Mouse (Mus musculus) forebrain, embryonic 12.5 days (tissue): ENCODE data around the gene Foxd4. TPM values are rescaled to one million over a fixed set of nuclear protein-coding genes. Genes with fewer than 3 reads are reported as not detected.
"Not testable (repeated sequence)": the region's sequence is repeated elsewhere in the genome, so short reads cannot be mapped to it uniquely, and the experiment has no call there.

ENCODE experiments used
- ATAC-seq: fragments of 200-750 bp; cut with Nextera tagmentation; 2 replicates; pipeline ENCODE4 v1.8.0; 2017; ENCODE audit warnings: moderate TSS enrichment; ENCODE audit not compliant: low FRiP score
- H3K27ac ChIP-seq: fragments of 300-500 bp; sonication (generic); 2 replicates; pipeline ENCODE4 v1.5.1; 2016; ENCODE audit warnings: mild to moderate bottlenecking
- H3K27me3 ChIP-seq: fragments of 300-500 bp; sonication (generic); 2 replicates; pipeline ENCODE4 v1.6.1; 2016; ENCODE audit warnings: mild to moderate bottlenecking
- H3K36me3 ChIP-seq: fragments of 300-500 bp; sonication (generic); replicated peaks from 2 replicates; pipeline ENCODE4 v1.6.1; 2016; ENCODE audit warnings: mild to moderate bottlenecking
- H3K4me1 ChIP-seq: fragments of 300-500 bp; sonication (generic); 2 replicates; pipeline ENCODE4 v1.6.1; 2016
- H3K4me2 ChIP-seq: fragments of 300-500 bp; sonication (generic); 2 replicates; pipeline ENCODE4 v1.6.1; 2016; ENCODE audit warnings: mild to moderate bottlenecking, moderate library complexity
- H3K4me3 ChIP-seq: fragments of 300-500 bp; sonication (generic); replicated peaks from 2 replicates; pipeline ENCODE4 v1.5.1; 2016; ENCODE audit warnings: mild to moderate bottlenecking
- H3K9ac ChIP-seq: fragments of 300-500 bp; sonication (generic); 2 replicates; pipeline ENCODE4 v1.6.1; 2016; ENCODE audit warnings: mild to moderate bottlenecking
- H3K9me3 ChIP-seq: fragments of 300-500 bp; sonication (generic); 2 replicates; pipeline ENCODE4 v1.6.1; 2016
- WGBS: fragments of 180-500 bp; shearing (Covaris S2); methylation state at CpG from one replicate; pipeline ENCODE4 v1.1.7; 2016; 5-methylcytosine and 5-hydroxymethylcytosine counted together
- polyA plus RNA-seq: library from polyadenylated mRNA; unstranded; fragments of >200 nt; fragmentation: Nextera tagmentation; extraction: Ambion mirVana; gene quantifications from 2 replicates; pipeline ENCODE4 v1.2.1, GENCODE M21; 2016

The Foxd4 gene
- polyA plus RNA-seq, 1 experiment from 2014 or later: 0.09 TPM

GRCm38 (mm10) chr19:24898737-24899577 lies 2.0 kb downstream of the Foxd4 start:
- H3K36me3 ChIP-seq: no peaks in the 10 kb centered on the region
- H3K9ac ChIP-seq: 0 out of 2 replicates have a peak overlapping the region, but pooled peaks have one; percentile 12
- 2% methylated on average over 34 of the region's 34 CpGs for WGBS
- no peaks in the 10 kb centered on the region for H3K9me3 ChIP-seq
- no peak overlapping the region for H3K27ac ChIP-seq
- peaks cover 26% of the 10 kb centered on the region for H3K4me1 ChIP-seq
- H3K27me3 ChIP-seq: peaks cover 86% of the 10 kb centered on the region
- peak overlapping the region; percentile 82 for H3K4me2 ChIP-seq
- no peak for ATAC-seq
- peak overlapping the region; percentile 46 for H3K4me3 ChIP-seq

GRCm38 (mm10) chr19:24897896-24898736 lies 2.9 kb downstream of the Foxd4 start:
- ATAC-seq: no peak
- under 1% methylated on average over 20 of the region's 20 CpGs for WGBS
- no peak overlapping the region for H3K27ac ChIP-seq
- no peak overlapping the region for H3K9ac ChIP-seq
- H3K36me3 ChIP-seq: no peaks in the 10 kb centered on the region
- peaks cover 26% of the 10 kb centered on the region for H3K4me1 ChIP-seq
- peaks cover 86% of the 10 kb centered on the region for H3K27me3 ChIP-seq
- H3K9me3 ChIP-seq: no peaks in the 10 kb centered on the region
- H3K4me3 ChIP-seq: peak overlapping the region; percentile 10; the same call in 1 of the 2 replicates
- H3K4me2 ChIP-seq: 0 out of 2 replicates have a peak overlapping the region, but pooled peaks have one; percentile 37

GRCm38 (mm10) chr19:24897006-24897895 lies 3.7 kb downstream of the Foxd4 start:
- no peaks in the 10 kb centered on the region for H3K9me3 ChIP-seq
- H3K36me3 ChIP-seq: no peaks in the 10 kb centered on the region
- H3K27ac ChIP-seq: no peak overlapping the region
- peak overlapping the region; percentile 10; the same call in 1 of the 2 replicates for H3K4me3 ChIP-seq
- no peak overlapping the region for H3K9ac ChIP-seq
- H3K27me3 ChIP-seq: peaks cover 78% of the 10 kb centered on the region
- H3K4me2 ChIP-seq: peak overlapping the region; percentile 37
- ATAC-seq: peak; percentile 46; the same call in 1 of the 2 replicates
- peaks cover 26% of the 10 kb centered on the region for H3K4me1 ChIP-seq
- WGBS: 3% methylated on average over 57 of the region's 57 CpGs

GRCm38 (mm10) chr19:24896536-24896935 lies 4.5 kb downstream of the Foxd4 start:
- H3K4me2 ChIP-seq: no peak overlapping the region
- no peak overlapping the region for H3K9ac ChIP-seq
- H3K36me3 ChIP-seq: no peaks in the 10 kb centered on the region
- H3K27ac ChIP-seq: no peak overlapping the region
- H3K9me3 ChIP-seq: no peaks in the 10 kb centered on the region
- H3K27me3 ChIP-seq: peaks cover 70% of the 10 kb centered on the region
- no peak overlapping the region for H3K4me3 ChIP-seq
- H3K4me1 ChIP-seq: peaks cover 26% of the 10 kb centered on the region
- WGBS: 34% methylated on average over 4 of the region's 4 CpGs
- ATAC-seq: no peak

- Histone ChIP-seq H3K27me3 (peaks cover 9% of the 10 kb centered on the region; the same call in 1 of the 2 replicates), H3K4me1 (no peaks in the 10 kb centered on the region), H3K9ac (no peak overlapping the region), H3K4me2 (no peak overlapping the region), H3K9me3 (no peaks in the 10 kb centered on the region), H3K36me3 (no peaks in the 10 kb centered on the region), H3K4me3 (no peak overlapping the region), H3K27ac (no peak overlapping the region)
- 80% methylated on average over 3 of the region's 3 CpGs for WGBS
- ATAC-seq: no peak
Observed at GRCm38 (mm10) chr19:24886888-24887287, 14.1 kb downstream of the Foxd4 start.

- peaks cover 9% of the 10 kb centered on the region; the same call in 1 of the 2 replicates for H3K27me3 ChIP-seq
- H3K27ac ChIP-seq: no peak overlapping the region
- ATAC-seq: peak; percentile 9; the same call in 1 of the 2 replicates
- no peaks in the 10 kb centered on the region for H3K4me1 ChIP-seq
- H3K4me2 ChIP-seq: no peak overlapping the region
- H3K9ac ChIP-seq: no peak overlapping the region
- no peak overlapping the region for H3K4me3 ChIP-seq
- 18% methylated on average over 5 of the region's 5 CpGs for WGBS
- no peaks in the 10 kb centered on the region for H3K9me3 ChIP-seq
- H3K36me3 ChIP-seq: no peaks in the 10 kb centered on the region
Observed at GRCm38 (mm10) chr19:24885504-24885903, 15.5 kb downstream of the Foxd4 start.

GRCm38 (mm10) chr19:24881237-24881636 lies 19.8 kb downstream of the Foxd4 start:
- ATAC-seq: no peak
- Histone ChIP-seq H3K4me3 (no peak overlapping the region), H3K9ac (no peak overlapping the region), H3K36me3 (no peaks in the 10 kb centered on the region), H3K9me3 (no peaks in the 10 kb centered on the region), H3K27ac (no peak overlapping the region), H3K4me2 (no peak overlapping the region), H3K4me1 (no peaks in the 10 kb centered on the region), H3K27me3 (peaks cover 5% of the 10 kb centered on the region; the same call in 1 of the 2 replicates)
- 71% methylated on average over 4 of the region's 4 CpGs for WGBS

- not testable (repeated sequence) for H3K4me1 ChIP-seq, H3K9me3 ChIP-seq, H3K27ac ChIP-seq, H3K36me3 ChIP-seq, H3K4me2 ChIP-seq, ATAC-seq, H3K9ac ChIP-seq, H3K4me3 ChIP-seq
- peaks cover 13% of the 10 kb centered on the region; the same call in 1 of the 2 replicates for H3K27me3 ChIP-seq
- 91% methylated on average over 23 of the region's 26 CpGs for WGBS
Observed at GRCm38 (mm10) chr19:24875129-24875870, 25.7 kb downstream of the Foxd4 start, which contains the start of gene Gm10053. TSS of gene Gm10053 (plus strand) at chr19:24875686.

GRCm38 (mm10) chr19:24873873-24874272 lies 27.1 kb downstream of the Foxd4 start:
- Histone ChIP-seq H3K4me1 (peaks cover 4% of the 10 kb centered on the region), H3K9me3 (no peaks in the 10 kb centered on the region), H3K4me2 (no peak overlapping the region), H3K27ac (no peak overlapping the region), H3K9ac (no peak overlapping the region), H3K36me3 (no peaks in the 10 kb centered on the region), H3K4me3 (no peak overlapping the region), H3K27me3 (peaks cover 17% of the 10 kb centered on the region; the same call in 1 of the 2 replicates)
- ATAC-seq: no peak
- WGBS: 65% methylated on average over 2 of the region's 2 CpGs

- peak; percentile 80 for ATAC-seq
- Histone ChIP-seq H3K27me3 (peaks cover 18% of the 10 kb centered on the region; the same call in 1 of the 2 replicates), H3K9me3 (no peaks in the 10 kb centered on the region), H3K4me1 (peaks cover 4% of the 10 kb centered on the region), H3K4me2 (peak overlapping the region; percentile 60), H3K36me3 (no peaks in the 10 kb centered on the region), H3K9ac (peak overlapping the region; percentile 47), H3K27ac (no peak overlapping the region), H3K4me3 (peak overlapping the region; percentile 33)
- WGBS: 20% methylated on average over 18 of the region's 18 CpGs
Observed at GRCm38 (mm10) chr19:24871037-24871635, 29.9 kb downstream of the Foxd4 start.
